Mouse (Mus musculus): ENCODE measurements around the gene Rgs12. TPM values are rescaled to one million over a fixed set of nuclear protein-coding genes. Genes with fewer than 3 reads are reported as not detected.
A peak's percentile ranks its signal among the peaks of the same experiment; 100 is the strongest.

Gene Rgs12
- polyA plus RNA-seq, 2 experiments, result 17.1 to 21.7 TPM

GRCm38 (mm10) chr5:34976540-34977292 lies 27.5 kb downstream of the Rgs12 start:
- Histone ChIP-seq H3K4me3 (ENCODE audit: insufficient read depth in 1 of 2, low read depth in 2 of 2, low read length in 2 of 2) (peak overlapping the region; percentile 52 to 63), H3K27me3 (ENCODE audit: control insufficient read depth, insufficient read depth, low read length) (no peaks in the 10 kb centered on the region), H3K4me2 (ENCODE audit: low read depth) (peak overlapping the region; percentile 84), H3K36me3 (replicated peaks; ENCODE audit: control insufficient read depth, insufficient read depth, low read depth) (peaks cover 3% of the 10 kb centered on the region; the same call in 1 of the 2 replicates), H3K9ac (replicated peaks) (peak overlapping the region; percentile 53), H3K27ac (peak overlapping the region; percentile 93), H3K4me1 (replicated peaks; ENCODE audit: control insufficient read depth in 2 of 2, insufficient read depth in 2 of 2, low read length in 1 of 2) (peaks cover 60 to 87% of the 10 kb centered on the region in 2 experiments), H3K9me3 (ENCODE audit: control insufficient read depth, low read length) (no peaks in the 10 kb centered on the region)
- DNase-seq (ENCODE audit: low read depth in 3 of 3, low spot score in 3 of 3) (peak in 1 of 3 experiments; percentile 57), ATAC-seq (ENCODE audit: insufficient read depth) (peak; percentile 38)
- TF ChIP-seq EP300 (IDR thresholded peaks at IDR 0.05; ENCODE audit: low read depth) (peak; percentile 30; the same call in 1 of the 2 replicates), CTCF (IDR thresholded peaks at IDR 0.05; ENCODE audit: low read depth) (no peak)
- WGBS (ENCODE audit: insufficient replicate concordance), result 50% methylated on average over 9 of the region's 9 CpGs

GRCm38 (mm10) chr5:34980099-34980498 lies 30.9 kb downstream of the Rgs12 start:
- DNase-seq (ENCODE audit: low read depth in 3 of 3, low spot score in 3 of 3), result no peak
- TF ChIP-seq EP300 (IDR thresholded peaks at IDR 0.05; ENCODE audit: low read depth) (no peak), CTCF (IDR thresholded peaks at IDR 0.05; ENCODE audit: low read depth) (no peak)
- ATAC-seq (ENCODE audit: insufficient read depth), result no peak
- Histone ChIP-seq H3K4me2 (ENCODE audit: low read depth) (peak overlapping the region; percentile 38), H3K36me3 (replicated peaks; ENCODE audit: control insufficient read depth, insufficient read depth, low read depth) (peaks cover 20% of the 10 kb centered on the region), H3K9ac (replicated peaks) (peak overlapping the region; percentile 31; the same call in 1 of the 2 replicates), H3K27me3 (ENCODE audit: control insufficient read depth, insufficient read depth, low read length) (no peaks in the 10 kb centered on the region), H3K9me3 (ENCODE audit: control insufficient read depth, low read length) (no peaks in the 10 kb centered on the region), H3K4me1 (replicated peaks; ENCODE audit: control insufficient read depth in 2 of 2, insufficient read depth in 2 of 2, low read length in 1 of 2) (peaks cover 35 to 71% of the 10 kb centered on the region in 2 experiments), H3K27ac (no peak overlapping the region), H3K4me3 (ENCODE audit: insufficient read depth in 1 of 2, low read depth in 2 of 2, low read length in 2 of 2) (no peak overlapping the region)
- 31% methylated on average over 6 of the region's 6 CpGs for WGBS (ENCODE audit: insufficient replicate concordance)

- ATAC-seq (ENCODE audit: insufficient read depth) (no peak), DNase-seq (ENCODE audit: low read depth in 3 of 3, low spot score in 3 of 3) (no peak)
- H3K4me1 ChIP-seq (replicated peaks; ENCODE audit: control insufficient read depth in 2 of 2, insufficient read depth in 2 of 2, low read length in 1 of 2), result peaks cover 22 to 66% of the 10 kb centered on the region in 2 experiments
- WGBS (ENCODE audit: insufficient replicate concordance), result 60% methylated on average over 3 of the region's 3 CpGs
- no peaks in the 10 kb centered on the region for H3K9me3 ChIP-seq (ENCODE audit: control insufficient read depth, low read length)
- TF ChIP-seq CTCF (IDR thresholded peaks at IDR 0.05; ENCODE audit: low read depth) (no peak), EP300 (IDR thresholded peaks at IDR 0.05; ENCODE audit: low read depth) (no peak)
- no peak overlapping the region for H3K4me3 ChIP-seq (ENCODE audit: insufficient read depth in 1 of 2, low read depth in 2 of 2, low read length in 2 of 2)
- no peaks in the 10 kb centered on the region for H3K27me3 ChIP-seq (ENCODE audit: control insufficient read depth, insufficient read depth, low read length)
- no peak overlapping the region for H3K9ac ChIP-seq (replicated peaks)
- no peak overlapping the region for H3K27ac ChIP-seq
- H3K4me2 ChIP-seq (ENCODE audit: low read depth), result no peak overlapping the region
- H3K36me3 ChIP-seq (replicated peaks; ENCODE audit: control insufficient read depth, insufficient read depth, low read depth), result peaks cover 20% of the 10 kb centered on the region
Observed at GRCm38 (mm10) chr5:34981734-34982133, 32.5 kb downstream of the Rgs12 start.

DNA sequence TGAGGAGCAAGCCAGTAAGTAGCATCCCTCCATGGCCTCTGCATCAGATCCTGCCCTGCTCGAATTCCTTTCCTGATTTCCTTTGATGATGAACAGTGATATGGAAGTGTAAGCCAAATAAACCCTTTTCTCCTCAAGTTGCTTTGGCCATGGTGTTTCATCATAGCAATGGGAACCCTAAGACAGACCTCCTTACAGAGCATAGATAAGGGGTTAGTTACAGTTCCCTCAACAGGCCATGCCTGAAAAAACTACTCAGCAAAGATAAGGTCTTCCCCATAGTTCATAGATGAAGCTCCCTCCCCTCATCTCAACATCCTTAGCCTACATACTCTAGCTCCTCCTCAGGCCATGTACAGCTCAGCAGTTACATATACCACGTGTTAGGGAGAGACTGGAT lies 35.7 kb downstream of the Rgs12 start:
- DNase-seq (ENCODE audit: low read depth in 3 of 3, low spot score in 3 of 3) (no peak), ATAC-seq (ENCODE audit: insufficient read depth) (peak; percentile 71)
- peak overlapping the region; percentile 38 for H3K27ac ChIP-seq
- H3K4me3 ChIP-seq (ENCODE audit: insufficient read depth in 1 of 2, low read depth in 2 of 2, low read length in 2 of 2), result no peak overlapping the region
- H3K4me2 ChIP-seq (ENCODE audit: low read depth), result no peak overlapping the region
- H3K27me3 ChIP-seq (ENCODE audit: control insufficient read depth, insufficient read depth, low read length), result no peaks in the 10 kb centered on the region
- peaks cover 30% of the 10 kb centered on the region for H3K36me3 ChIP-seq (replicated peaks; ENCODE audit: control insufficient read depth, insufficient read depth, low read depth)
- H3K9me3 ChIP-seq (ENCODE audit: control insufficient read depth, low read length), result no peaks in the 10 kb centered on the region
- TF ChIP-seq EP300 (IDR thresholded peaks at IDR 0.05; ENCODE audit: low read depth) (peak; percentile 38; the same call in 1 of the 2 replicates), CTCF (IDR thresholded peaks at IDR 0.05; ENCODE audit: low read depth) (0 out of 2 replicates have a peak, but pooled peaks have one; percentile 25)
- WGBS (ENCODE audit: insufficient replicate concordance), result 38% methylated on average over 2 of the region's 2 CpGs
- H3K4me1 ChIP-seq (replicated peaks; ENCODE audit: control insufficient read depth in 2 of 2, insufficient read depth in 2 of 2, low read length in 1 of 2), result peaks cover 24 to 48% of the 10 kb centered on the region in 2 experiments
- H3K9ac ChIP-seq (replicated peaks), result no peak overlapping the region

GRCm38 (mm10) chr5:34985867-34986266 lies 36.6 kb downstream of the Rgs12 start:
- no peaks in the 10 kb centered on the region for H3K9me3 ChIP-seq (ENCODE audit: control insufficient read depth, low read length)
- H3K4me1 ChIP-seq (replicated peaks; ENCODE audit: control insufficient read depth in 2 of 2, insufficient read depth in 2 of 2, low read length in 1 of 2), result peaks cover 21 to 44% of the 10 kb centered on the region in 2 experiments
- 24% methylated on average over 2 of the region's 2 CpGs for WGBS (ENCODE audit: insufficient replicate concordance)
- H3K27me3 ChIP-seq (ENCODE audit: control insufficient read depth, insufficient read depth, low read length), result no peaks in the 10 kb centered on the region
- peaks cover 27% of the 10 kb centered on the region for H3K36me3 ChIP-seq (replicated peaks; ENCODE audit: control insufficient read depth, insufficient read depth, low read depth)
- peak; percentile 93 for TF ChIP-seq CTCF (IDR thresholded peaks at IDR 0.05; ENCODE audit: low read depth)
- no peak for TF ChIP-seq EP300 (IDR thresholded peaks at IDR 0.05; ENCODE audit: low read depth)
- no peak overlapping the region for H3K9ac ChIP-seq (replicated peaks)
- H3K27ac ChIP-seq, result no peak overlapping the region
- ATAC-seq (ENCODE audit: insufficient read depth) (no peak), DNase-seq (ENCODE audit: low read depth in 3 of 3, low spot score in 3 of 3) (peak in 2 of 3 experiments; percentile 56 to 59)
- H3K4me2 ChIP-seq (ENCODE audit: low read depth), result no peak overlapping the region
- H3K4me3 ChIP-seq (ENCODE audit: insufficient read depth in 1 of 2, low read depth in 2 of 2, low read length in 2 of 2), result no peak overlapping the region

Data from liver, embryonic 14.5 days (tissue).